Mouse (Mus musculus) liver, embryonic 11.5 days (tissue): Measurements from ENCODE around the gene Hdac8. TPM values are rescaled to one million over a fixed set of nuclear protein-coding genes. Genes with fewer than 3 reads are reported as not detected.
A peak's percentile ranks its signal among the peaks of the same experiment; 100 is the strongest.

ENCODE experiments used
- ATAC-seq: fragments of 200-750 bp; cut with Nextera tagmentation; replicated peaks from 2 replicates; pipeline ENCODE4 v1.8.0; 2017; ENCODE audit warnings: moderate number of reproducible peaks, mild to moderate bottlenecking, moderate TSS enrichment, moderate library complexity; ENCODE audit not compliant: low FRiP score
- DNase-seq: peaks from one replicate; pipeline ENCODE4 v3.0.0-alpha.2; 2017; ENCODE audit warnings: low spot score
- H3K27ac ChIP-seq: fragments of 300-500 bp; sonication (generic); 2 replicates; pipeline ENCODE4 v1.5.1; 2014; ENCODE audit warnings: mild to moderate bottlenecking, low read depth, low read length, control low read depth
- H3K27me3 ChIP-seq: fragments of 300-500 bp; sonication (generic); replicated peaks from 2 replicates; pipeline ENCODE4 v1.6.1; 2014; ENCODE audit warnings: low read length, mixed read lengths; ENCODE audit not compliant: control insufficient read depth, insufficient read depth
- H3K36me3 ChIP-seq: fragments of 300-500 bp; sonication (generic); 2 replicates; pipeline ENCODE4 v1.6.1; 2014; ENCODE audit warnings: mild to moderate bottlenecking, low read length, moderate library complexity, mixed read lengths; ENCODE audit not compliant: control insufficient read depth, insufficient read depth
- H3K4me1 ChIP-seq: fragments of 300-500 bp; sonication (generic); replicated peaks from 2 replicates; pipeline ENCODE4 v1.6.1; 2014; ENCODE audit warnings: low read length, mixed read lengths; ENCODE audit not compliant: control insufficient read depth, insufficient read depth
- H3K4me2 ChIP-seq: fragments of 300-500 bp; sonication (generic); 2 replicates; pipeline ENCODE4 v1.6.1; 2014; ENCODE audit warnings: mild to moderate bottlenecking, control low read depth, moderate library complexity
- H3K4me3 ChIP-seq: fragments of 300-500 bp; sonication (generic); 2 replicates; pipeline ENCODE4 v1.5.1; 2014; ENCODE audit warnings: low read depth, low read length, control low read depth
- H3K9ac ChIP-seq: fragments of 300-500 bp; sonication (generic); 2 replicates; pipeline ENCODE4 v1.6.1; 2014; ENCODE audit warnings: low read depth, low read length, control low read depth
- H3K9me3 ChIP-seq: fragments of 300-500 bp; sonication (generic); 2 replicates; pipeline ENCODE4 v1.6.1; 2016; ENCODE audit warnings: low read length, inconsistent platforms, mixed read lengths; ENCODE audit not compliant: control insufficient read depth
- WGBS: fragments of 180-500 bp; shearing (Covaris S2); extraction: QIAGEN DNeasy Blood & Tissue Kit; methylation state at CpG from one replicate; pipeline ENCODE4 v1.1.7; 2014; 5-methylcytosine and 5-hydroxymethylcytosine counted together
- polyA plus RNA-seq: library from polyadenylated mRNA; unstranded; fragments of >200 nt; fragmentation: Nextera tagmentation; extraction: Ambion mirVana; gene quantifications from 2 replicates; pipeline ENCODE4 v1.2.1, GENCODE M21; 2014

The Hdac8 gene
- polyA plus RNA-seq = 2.4 and 4.2 TPM in 2 replicates

GRCm38 (mm10) chrX:102504644-102505481 lies at the start of gene Hdac8:
Gene Hdac8, minus strand, starts transcription at chrX:102505359.
- peaks cover 13% of the 10 kb centered on the region for H3K27me3 ChIP-seq
- ATAC-seq = peak; percentile 83
- 16% methylated on average over 26 of the region's 27 CpGs for WGBS

GRCm38 (mm10) chrX:102509205-102509604 lies 4.0 kb upstream of the Hdac8 start:
- WGBS = 58% methylated on average over 4 of the region's 4 CpGs

More at GRCm38 (mm10) chrX:102504644-102505481, at the start of gene Hdac8:
- H3K27ac ChIP-seq = no peak within 1 kb of the TSS
- peak within 1 kb of the TSS; percentile 66 for H3K9ac ChIP-seq
- H3K4me1 ChIP-seq = no peaks in the 10 kb centered on the region
- H3K36me3 ChIP-seq = no peaks in the 10 kb centered on the region
- DNase-seq = peak; percentile 40
- H3K4me2 ChIP-seq = peak within 1 kb of the TSS; percentile 66
- H3K4me3 ChIP-seq = peak within 1 kb of the TSS; percentile 65
- no peaks in the 10 kb centered on the region for H3K9me3 ChIP-seq

GRCm38 (mm10) chrX:102504179-102504578 lies 980 bp downstream of the Hdac8 start:
- no peaks in the 10 kb centered on the region for H3K4me1 ChIP-seq
- no peaks in the 10 kb centered on the region for H3K9me3 ChIP-seq
- H3K27me3 ChIP-seq = peaks cover 9% of the 10 kb centered on the region
- 33% methylated on average over 10 of the region's 10 CpGs for WGBS
- peak overlapping the region; percentile 66 for H3K4me2 ChIP-seq
- H3K36me3 ChIP-seq = no peaks in the 10 kb centered on the region
- H3K9ac ChIP-seq = peak overlapping the region; percentile 66; the same call in 1 of the 2 replicates
- H3K27ac ChIP-seq = no peak overlapping the region
- ATAC-seq (no peak), DNase-seq (no peak)
- peak overlapping the region; percentile 65 for H3K4me3 ChIP-seq

More at GRCm38 (mm10) chrX:102509205-102509604, 4.0 kb upstream of the Hdac8 start:
- ATAC-seq (no peak), DNase-seq (no peak)
- Histone ChIP-seq H3K9me3 (no peaks in the 10 kb centered on the region), H3K27ac (no peak overlapping the region), H3K4me3 (no peak overlapping the region), H3K9ac (no peak overlapping the region), H3K4me1 (no peaks in the 10 kb centered on the region), H3K36me3 (no peaks in the 10 kb centered on the region), H3K4me2 (no peak overlapping the region), H3K27me3 (peaks cover 10% of the 10 kb centered on the region)

DNA sequence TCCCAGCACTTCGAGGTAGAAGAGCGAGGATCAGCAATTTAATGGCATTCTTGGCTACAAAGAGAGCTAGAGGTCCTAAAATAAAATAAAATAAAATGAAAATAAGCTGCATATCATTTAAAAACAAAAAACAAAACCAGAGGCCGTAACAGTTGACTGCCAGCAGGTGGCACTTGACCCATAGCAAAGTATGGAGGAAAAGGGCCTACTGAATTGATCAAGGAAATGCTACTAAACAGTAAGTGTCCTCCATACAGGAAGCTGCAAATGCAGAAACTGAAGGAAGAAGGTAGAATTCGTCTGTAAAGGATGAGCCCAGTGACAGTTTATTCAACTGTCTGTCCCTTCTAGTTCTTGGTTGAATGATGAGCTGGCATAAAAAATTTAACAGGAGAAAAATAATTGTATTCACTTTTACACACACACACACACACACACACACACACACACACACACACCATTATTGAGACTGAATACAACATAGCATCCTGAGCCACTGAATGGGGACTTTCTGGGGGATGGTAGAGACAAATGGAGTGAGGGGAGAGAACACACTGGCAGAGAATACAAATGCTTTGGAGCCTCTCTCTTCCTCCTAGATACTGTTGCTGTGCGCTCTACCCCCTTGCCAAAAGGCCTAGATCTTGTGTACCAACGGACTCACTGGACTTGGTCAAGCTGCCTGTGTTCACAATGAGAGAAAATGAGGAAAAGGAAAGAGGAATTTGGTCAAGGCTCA lies 11.0 kb downstream of the Hdac8 start:
- H3K27ac ChIP-seq = no peak overlapping the region
- H3K27me3 ChIP-seq = no peaks in the 10 kb centered on the region; the same call in 1 of the 2 replicates
- ATAC-seq (no peak), DNase-seq (no peak)
- no peak overlapping the region for H3K4me3 ChIP-seq
- H3K4me2 ChIP-seq = no peak overlapping the region
- H3K9me3 ChIP-seq = no peaks in the 10 kb centered on the region
- no peaks in the 10 kb centered on the region for H3K4me1 ChIP-seq
- H3K9ac ChIP-seq = no peak overlapping the region
- 63% methylated on average over 6 of the region's 6 CpGs for WGBS
- no peaks in the 10 kb centered on the region for H3K36me3 ChIP-seq

DNA sequence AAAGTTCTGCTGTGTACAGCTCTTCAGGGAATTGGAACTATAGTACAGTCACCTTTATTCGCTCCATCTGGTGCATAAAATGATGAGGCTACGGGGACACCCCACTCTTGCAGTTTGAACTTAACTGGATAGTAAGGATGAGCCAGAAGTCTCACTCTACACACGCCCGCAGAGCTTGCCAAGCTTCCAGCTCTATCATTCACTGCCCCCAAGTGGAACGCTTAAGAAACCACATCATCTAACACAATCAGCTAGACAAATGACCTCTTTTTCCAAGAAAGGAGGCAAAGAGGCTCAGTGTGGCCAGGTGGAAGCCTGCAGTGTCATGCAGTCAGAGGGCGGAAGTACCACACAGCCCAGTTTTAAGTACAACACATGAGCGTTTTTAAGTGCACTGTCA lies 19.6 kb downstream of the Hdac8 start:
- H3K4me1 ChIP-seq = no peaks in the 10 kb centered on the region
- no peak overlapping the region for H3K27ac ChIP-seq
- H3K9ac ChIP-seq = no peak overlapping the region
- H3K4me2 ChIP-seq = no peak overlapping the region
- no peak for ATAC-seq
- no peak for DNase-seq
- H3K27me3 ChIP-seq = peaks cover 7% of the 10 kb centered on the region
- no peak overlapping the region for H3K4me3 ChIP-seq
- no peaks in the 10 kb centered on the region for H3K9me3 ChIP-seq
- WGBS = 82% methylated on average over 7 of the region's 7 CpGs
- no peaks in the 10 kb centered on the region for H3K36me3 ChIP-seq

DNA sequence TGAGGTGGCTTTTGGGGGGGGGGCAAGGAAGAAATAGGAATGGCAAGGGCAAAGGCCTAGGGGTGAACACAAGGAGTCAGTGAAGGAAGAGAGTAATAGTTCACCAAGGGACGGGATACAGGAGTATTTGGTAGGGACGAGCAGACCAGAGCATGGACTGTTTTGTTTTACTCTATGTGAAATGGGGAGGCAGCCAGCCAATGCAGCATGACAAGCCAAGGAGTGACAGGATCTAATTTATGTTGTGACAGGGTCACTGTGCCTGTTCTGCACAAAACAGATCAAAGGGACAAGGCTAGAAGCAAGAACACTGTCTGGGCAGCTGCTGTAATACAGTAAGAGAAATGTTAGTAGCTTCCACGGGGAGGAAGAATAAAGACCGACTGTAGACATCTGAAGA lies 25.5 kb downstream of the Hdac8 start:
- Histone ChIP-seq H3K4me3 (no peak overlapping the region), H3K27ac (no peak overlapping the region), H3K4me2 (no peak overlapping the region), H3K4me1 (no peaks in the 10 kb centered on the region), H3K27me3 (peaks cover 2% of the 10 kb centered on the region; the same call in 1 of the 2 replicates), H3K36me3 (no peaks in the 10 kb centered on the region), H3K9me3 (no peaks in the 10 kb centered on the region), H3K9ac (no peak overlapping the region)
- ATAC-seq = no peak
- WGBS = 82% methylated on average over 4 of the region's 4 CpGs
- no peak for DNase-seq

GRCm38 (mm10) chrX:102478965-102479364 lies 26.2 kb downstream of the Hdac8 start:
- Histone ChIP-seq H3K27ac (no peak overlapping the region), H3K36me3 (no peaks in the 10 kb centered on the region), H3K4me3 (no peak overlapping the region), H3K4me2 (no peak overlapping the region), H3K9me3 (no peaks in the 10 kb centered on the region), H3K9ac (no peak overlapping the region), H3K27me3 (no peaks in the 10 kb centered on the region), H3K4me1 (no peaks in the 10 kb centered on the region)
- WGBS = 26% methylated on average over 4 of the region's 4 CpGs
- DNase-seq (no peak), ATAC-seq (no peak)

DNA sequence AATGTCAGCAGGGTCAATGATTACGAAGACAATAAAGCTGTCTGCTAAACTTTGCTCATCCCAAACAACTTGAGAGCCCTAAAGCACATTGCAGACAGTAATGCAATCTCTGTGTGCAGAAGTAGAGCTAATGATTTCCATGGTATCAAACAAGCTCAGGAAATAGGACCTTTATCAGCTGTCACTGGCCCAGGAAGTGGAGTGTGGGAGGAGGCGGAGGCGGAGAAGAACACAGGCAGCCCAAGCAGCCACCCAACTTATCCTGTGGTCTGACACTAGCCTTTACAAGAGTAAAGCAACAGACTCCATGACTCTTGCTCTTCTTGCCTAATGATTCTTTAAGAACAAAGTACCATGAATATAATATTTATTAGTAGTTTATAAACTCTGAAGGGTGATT lies 26.7 kb downstream of the Hdac8 start:
- no peaks in the 10 kb centered on the region for H3K36me3 ChIP-seq
- 61% methylated on average over 3 of the region's 3 CpGs for WGBS
- H3K4me3 ChIP-seq = no peak overlapping the region
- no peak for ATAC-seq
- no peak overlapping the region for H3K9ac ChIP-seq
- H3K4me2 ChIP-seq = no peak overlapping the region
- H3K9me3 ChIP-seq = no peaks in the 10 kb centered on the region
- DNase-seq = no peak
- no peaks in the 10 kb centered on the region for H3K27me3 ChIP-seq
- no peaks in the 10 kb centered on the region for H3K4me1 ChIP-seq
- no peak overlapping the region for H3K27ac ChIP-seq
